Mouse (Mus musculus) heart, adult 2 months (tissue): ENCODE results near the gene Fhod1.

ENCODE experiments used
- CTCF ChIP-seq: fragments of 200-600 bp; IDR thresholded peaks from 2 replicates; pipeline ENCODE4 v1.8.1; 2022; ENCODE audit warnings: antibody characterized with exemption, mild to moderate bottlenecking, moderate library complexity
- EP300 ChIP-seq: fragments of 200-500 bp; IDR thresholded peaks from 2 replicates; pipeline ENCODE4 v1.6.1; 2011; ENCODE audit warnings: low read depth, low read length, control low read depth; ENCODE audit not compliant: insufficient read depth
- POLR2A ChIP-seq: fragments of 200-500 bp; IDR thresholded peaks from 2 replicates; pipeline ENCODE4 v1.6.1; 2011; ENCODE audit warnings: mild to moderate bottlenecking, low read depth, low read length, control low read depth; ENCODE audit not compliant: insufficient read depth

- no peak for TF ChIP-seq POLR2A
- TF ChIP-seq CTCF, result no peak
- no peak for TF ChIP-seq EP300
Measured at GRCm38 (mm10) chr8:105373032-105373431, 25.3 kb upstream of the Fhod1 start, which contains the start of gene Plekhg4.
